Mouse (Mus musculus) liver, embryonic 15.5 days (tissue): ENCODE data around the gene Pfdn4. TPM values are rescaled to one million over a fixed set of nuclear protein-coding genes. Genes with fewer than 3 reads are reported as not detected.
"Not testable (repeated sequence)": the region's sequence is repeated elsewhere in the genome, so short reads cannot be mapped to it uniquely, and the experiment has no call there.

Source experiments
- ATAC-seq: fragments of 200-750 bp; cut with Nextera tagmentation; 2 replicates; pipeline ENCODE4 v1.8.0; 2017; ENCODE audit warnings: moderate number of reproducible peaks, mild to moderate bottlenecking, moderate library complexity; ENCODE audit not compliant: insufficient read depth
- H3K27ac ChIP-seq: fragments of 300-500 bp; sonication (generic); replicated peaks from 2 replicates; pipeline ENCODE4 v1.5.1; 2015; ENCODE audit warnings: mild to moderate bottlenecking, inconsistent platforms
- H3K27me3 ChIP-seq: fragments of 300-500 bp; sonication (generic); 2 replicates; pipeline ENCODE4 v1.6.1; 2015; ENCODE audit warnings: mild to moderate bottlenecking, inconsistent platforms
- H3K36me3 ChIP-seq: fragments of 300-500 bp; sonication (generic); replicated peaks from 2 replicates; pipeline ENCODE4 v1.6.1; 2015; ENCODE audit warnings: moderate library complexity, mild to moderate bottlenecking, inconsistent platforms
- H3K4me1 ChIP-seq: fragments of 300-500 bp; sonication (generic); replicated peaks from 2 replicates; pipeline ENCODE4 v1.6.1; 2015; ENCODE audit warnings: inconsistent platforms
- H3K4me2 ChIP-seq: fragments of 300-500 bp; sonication (generic); 2 replicates; pipeline ENCODE4 v1.6.1; 2015; ENCODE audit warnings: moderate library complexity, mild to moderate bottlenecking, inconsistent platforms
- H3K4me3 ChIP-seq: fragments of 300-500 bp; sonication (generic); replicated peaks from 2 replicates; pipeline ENCODE4 v1.5.1; 2015; ENCODE audit warnings: mild to moderate bottlenecking, inconsistent platforms
- H3K9ac ChIP-seq: fragments of 300-500 bp; sonication (generic); 2 replicates; pipeline ENCODE4 v1.6.1; 2015; ENCODE audit warnings: moderate library complexity, mild to moderate bottlenecking, inconsistent platforms
- H3K9me3 ChIP-seq: fragments of 300-500 bp; sonication (generic); replicated peaks from 2 replicates; pipeline ENCODE4 v1.6.1; 2016; ENCODE audit warnings: inconsistent platforms
- WGBS: fragments of 180-500 bp; shearing (Covaris S2); methylation state at CpG from one replicate; pipeline ENCODE4 v1.1.7; 2015; ENCODE audit warnings: mixed read lengths; ENCODE audit not compliant: insufficient replicate concordance; 5-methylcytosine and 5-hydroxymethylcytosine counted together
- polyA plus RNA-seq: library from polyadenylated mRNA; unstranded; fragments of >200 nt; fragmentation: Nextera tagmentation; extraction: Ambion mirVana; gene quantifications from 2 replicates; pipeline ENCODE4 v1.2.1, GENCODE M21; 2015

The Pfdn4 gene
- polyA plus RNA-seq = 21.9 and 29.2 TPM in 2 replicates

- H3K36me3 ChIP-seq = no peaks in the 10 kb centered on the region
- peaks cover 65% of the 10 kb centered on the region for H3K27me3 ChIP-seq
- no peak within 1 kb of the TSS for H3K9ac ChIP-seq
- H3K4me3 ChIP-seq = no peak within 1 kb of the TSS
- H3K9me3 ChIP-seq = no peaks in the 10 kb centered on the region
- H3K27ac ChIP-seq = no peak within 1 kb of the TSS
- H3K4me2 ChIP-seq = peak within 1 kb of the TSS; percentile 13; the same call in 1 of the 2 replicates
- under 1% methylated on average over 46 of the region's 46 CpGs for WGBS
- no peak for ATAC-seq
- peaks cover 6% of the 10 kb centered on the region; the same call in 1 of the 2 replicates for H3K4me1 ChIP-seq
These were observed at the start of gene Pfdn4 for GRCm38 (mm10) chr2:170496154-170496930. TSS of gene Pfdn4 (plus strand) at chr2:170496428.

GRCm38 (mm10) chr2:170446843-170447383 lies 49.3 kb upstream of the Pfdn4 start:
- no peak overlapping the region for H3K9ac ChIP-seq
- H3K27me3 ChIP-seq = no peaks in the 10 kb centered on the region; the same call in 1 of the 2 replicates
- H3K4me3 ChIP-seq = no peak overlapping the region
- ATAC-seq = no peak
- no peaks in the 10 kb centered on the region for H3K36me3 ChIP-seq
- H3K27ac ChIP-seq = no peak overlapping the region
- WGBS = 54% methylated on average over 5 of the region's 5 CpGs
- 0 out of 2 replicates have a peak, but pooled peaks cover 5% of the 10 kb centered on the region for H3K4me1 ChIP-seq
- no peak overlapping the region for H3K4me2 ChIP-seq
- H3K9me3 ChIP-seq = no peaks in the 10 kb centered on the region

DNA sequence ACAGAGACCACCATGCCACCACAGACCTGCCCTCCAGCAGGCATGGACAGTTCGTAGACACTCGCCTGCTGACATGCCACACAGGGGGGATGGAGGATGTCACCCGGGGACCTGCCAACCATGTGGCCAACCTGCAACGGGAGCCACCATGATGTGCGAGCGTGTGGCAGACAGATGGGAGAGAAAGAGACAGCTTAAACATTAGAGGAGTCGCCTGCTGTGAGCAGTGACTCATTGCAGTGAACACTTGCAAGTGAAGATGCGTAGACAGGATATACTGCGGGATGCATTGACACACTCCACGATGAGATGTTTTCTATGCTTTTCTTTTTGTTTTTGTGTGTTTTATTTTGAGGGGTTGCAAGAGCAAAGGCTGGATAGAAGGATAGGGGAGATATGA lies 48.6 kb upstream of the Pfdn4 start:
- Histone ChIP-seq H3K4me3 (no peak overlapping the region), H3K9ac (no peak overlapping the region), H3K36me3 (no peaks in the 10 kb centered on the region), H3K27ac (no peak overlapping the region), H3K4me1 (0 out of 2 replicates have a peak, but pooled peaks cover 5% of the 10 kb centered on the region), H3K9me3 (no peaks in the 10 kb centered on the region), H3K27me3 (no peaks in the 10 kb centered on the region; the same call in 1 of the 2 replicates), H3K4me2 (no peak overlapping the region)
- WGBS = 62% methylated on average over 10 of the region's 10 CpGs
- ATAC-seq = no peak

DNA sequence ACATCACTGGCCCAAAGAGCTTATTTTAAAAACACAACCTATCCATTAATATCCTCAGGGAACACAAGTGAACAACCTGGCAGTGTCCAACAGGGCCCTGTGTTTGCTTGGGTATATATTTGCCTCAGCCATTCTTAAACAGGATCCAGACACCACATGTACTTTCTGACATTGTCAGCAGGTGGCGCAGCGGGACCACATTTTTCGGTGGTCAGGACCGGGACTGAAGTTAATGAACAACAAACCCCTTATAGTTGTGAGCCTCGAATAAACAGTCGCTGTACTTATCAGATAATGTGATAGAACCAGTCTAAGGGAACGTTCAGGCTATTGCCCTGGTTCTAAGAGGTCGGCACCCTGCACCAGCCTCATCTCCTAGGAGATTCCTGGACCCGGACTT lies 45.3 kb upstream of the Pfdn4 start:
- Histone ChIP-seq H3K9ac (no peak overlapping the region), H3K4me1 (0 out of 2 replicates have a peak, but pooled peaks cover 5% of the 10 kb centered on the region), H3K36me3 (no peaks in the 10 kb centered on the region), H3K4me2 (peak overlapping the region; percentile 33), H3K27ac (no peak overlapping the region), H3K4me3 (no peak overlapping the region), H3K27me3 (no peaks in the 10 kb centered on the region; the same call in 1 of the 2 replicates), H3K9me3 (no peaks in the 10 kb centered on the region)
- peak; percentile 44 for ATAC-seq
- 9% methylated on average over 9 of the region's 9 CpGs for WGBS

DNA sequence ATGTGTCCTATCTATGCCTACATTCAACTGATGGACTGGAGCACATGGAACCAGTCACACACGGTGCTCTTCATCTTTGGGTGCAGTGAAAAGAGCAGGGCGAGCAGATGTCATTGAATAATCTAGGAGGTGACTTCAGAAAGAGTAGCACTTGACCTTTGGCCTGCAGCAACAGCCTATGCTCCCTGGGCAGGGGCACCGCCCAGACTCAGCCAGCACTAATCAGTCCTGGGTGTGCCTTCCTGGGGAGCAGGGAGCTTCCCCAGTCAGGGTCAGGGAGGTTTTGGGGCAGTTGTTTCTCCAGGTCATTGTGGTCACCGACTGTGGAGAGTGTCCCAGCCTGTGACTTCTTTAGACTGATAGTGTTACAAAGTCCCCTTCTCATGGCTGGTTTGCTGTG lies 42.4 kb upstream of the Pfdn4 start:
- not testable (repeated sequence) for H3K27ac ChIP-seq, H3K9me3 ChIP-seq, H3K4me1 ChIP-seq, H3K27me3 ChIP-seq, H3K4me2 ChIP-seq, H3K4me3 ChIP-seq, ATAC-seq, H3K9ac ChIP-seq, H3K36me3 ChIP-seq
- WGBS = 45% methylated on average over 4 of the region's 4 CpGs

GRCm38 (mm10) chr2:170459183-170459582 lies 37.0 kb upstream of the Pfdn4 start:
- H3K4me1 ChIP-seq = no peaks in the 10 kb centered on the region
- H3K36me3 ChIP-seq = no peaks in the 10 kb centered on the region
- no peak overlapping the region for H3K4me3 ChIP-seq
- no peak overlapping the region for H3K9ac ChIP-seq
- 50% methylated on average over 10 of the region's 10 CpGs for WGBS
- 0 out of 2 replicates have a peak overlapping the region, but pooled peaks have one; percentile 45 for H3K27ac ChIP-seq
- ATAC-seq = 0 out of 2 replicates have a peak, but pooled peaks have one; percentile 20
- no peak overlapping the region for H3K4me2 ChIP-seq
- H3K9me3 ChIP-seq = no peaks in the 10 kb centered on the region
- no peaks in the 10 kb centered on the region for H3K27me3 ChIP-seq

DNA sequence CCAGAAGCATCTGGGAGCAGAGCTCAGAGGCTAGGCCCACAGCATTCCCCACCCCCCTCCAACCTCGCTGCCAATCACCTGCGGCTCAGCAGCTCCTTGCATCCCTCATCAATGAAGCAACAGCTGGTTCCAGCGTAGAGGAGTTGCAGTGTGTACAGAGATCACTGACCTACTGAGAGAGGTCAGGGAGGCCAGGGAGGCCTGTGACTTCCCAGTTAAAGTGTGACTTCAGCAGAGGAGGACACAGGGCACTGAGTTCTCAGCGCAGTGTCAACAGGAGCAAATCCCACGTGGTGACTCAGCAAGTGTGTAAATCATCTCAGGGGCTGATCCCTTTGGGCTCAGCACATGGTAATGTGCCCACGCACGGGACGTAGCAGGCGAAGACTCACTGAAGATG lies 36.4 kb upstream of the Pfdn4 start:
- Histone ChIP-seq H3K9ac (no peak overlapping the region), H3K4me1 (no peaks in the 10 kb centered on the region), H3K4me2 (no peak overlapping the region), H3K27ac (0 out of 2 replicates have a peak overlapping the region, but pooled peaks have one; percentile 45), H3K36me3 (no peaks in the 10 kb centered on the region), H3K4me3 (no peak overlapping the region), H3K9me3 (no peaks in the 10 kb centered on the region), H3K27me3 (no peaks in the 10 kb centered on the region)
- peak; percentile 85 for ATAC-seq
- 37% methylated on average over 9 of the region's 9 CpGs for WGBS

DNA sequence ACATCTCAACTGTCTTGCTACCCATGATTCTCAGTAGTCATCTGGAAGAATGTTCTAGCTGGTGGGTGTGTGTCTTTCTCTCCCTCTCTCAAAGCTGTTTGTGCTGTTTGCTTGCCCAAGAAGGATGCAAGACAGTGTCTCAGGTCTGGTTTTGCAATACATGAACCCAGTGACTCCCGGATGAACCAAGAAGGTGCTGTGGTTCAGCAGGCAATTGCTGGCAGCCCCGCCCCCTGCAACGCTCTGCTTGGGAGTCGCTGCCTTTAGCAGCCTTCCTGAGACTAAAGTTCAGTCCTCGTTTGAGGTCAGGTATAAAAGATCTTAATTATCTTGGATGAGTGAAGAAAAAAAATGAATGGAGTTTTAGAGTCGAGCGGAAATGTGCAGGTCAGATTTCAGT lies 34.6 kb upstream of the Pfdn4 start:
- 47% methylated on average over 7 of the region's 7 CpGs for WGBS
- no peak overlapping the region for H3K4me3 ChIP-seq
- H3K27me3 ChIP-seq = no peaks in the 10 kb centered on the region
- H3K4me2 ChIP-seq = no peak overlapping the region
- H3K4me1 ChIP-seq = no peaks in the 10 kb centered on the region
- H3K27ac ChIP-seq = no peak overlapping the region
- no peak overlapping the region for H3K9ac ChIP-seq
- no peak for ATAC-seq
- no peaks in the 10 kb centered on the region for H3K9me3 ChIP-seq
- H3K36me3 ChIP-seq = no peaks in the 10 kb centered on the region

GRCm38 (mm10) chr2:170464817-170465216 lies 31.4 kb upstream of the Pfdn4 start:
- no peak overlapping the region for H3K27ac ChIP-seq
- 52% methylated on average over 4 of the region's 4 CpGs for whole genome bisulfite sequencing
- H3K9me3 ChIP-seq = no peaks in the 10 kb centered on the region
- ATAC-seq = no peak
- no peak overlapping the region for H3K4me3 ChIP-seq
- no peak overlapping the region for H3K9ac ChIP-seq
- H3K27me3 ChIP-seq = no peaks in the 10 kb centered on the region
- no peaks in the 10 kb centered on the region for H3K36me3 ChIP-seq
- 0 out of 2 replicates have a peak, but pooled peaks cover 3% of the 10 kb centered on the region for H3K4me1 ChIP-seq
- no peak overlapping the region for H3K4me2 ChIP-seq

- no peak for ATAC-seq
- H3K36me3 ChIP-seq = no peaks in the 10 kb centered on the region
- H3K9me3 ChIP-seq = no peaks in the 10 kb centered on the region
- 0 out of 2 replicates have a peak, but pooled peaks cover 3% of the 10 kb centered on the region for H3K4me1 ChIP-seq
- H3K9ac ChIP-seq = no peak overlapping the region
- H3K27me3 ChIP-seq = no peaks in the 10 kb centered on the region; the same call in 1 of the 2 replicates
- no peak overlapping the region for H3K4me2 ChIP-seq
- H3K27ac ChIP-seq = no peak overlapping the region
- no peak overlapping the region for H3K4me3 ChIP-seq
These were observed 28.2 kb upstream of the Pfdn4 start for GRCm38 (mm10) chr2:170468009-170468408.

DNA sequence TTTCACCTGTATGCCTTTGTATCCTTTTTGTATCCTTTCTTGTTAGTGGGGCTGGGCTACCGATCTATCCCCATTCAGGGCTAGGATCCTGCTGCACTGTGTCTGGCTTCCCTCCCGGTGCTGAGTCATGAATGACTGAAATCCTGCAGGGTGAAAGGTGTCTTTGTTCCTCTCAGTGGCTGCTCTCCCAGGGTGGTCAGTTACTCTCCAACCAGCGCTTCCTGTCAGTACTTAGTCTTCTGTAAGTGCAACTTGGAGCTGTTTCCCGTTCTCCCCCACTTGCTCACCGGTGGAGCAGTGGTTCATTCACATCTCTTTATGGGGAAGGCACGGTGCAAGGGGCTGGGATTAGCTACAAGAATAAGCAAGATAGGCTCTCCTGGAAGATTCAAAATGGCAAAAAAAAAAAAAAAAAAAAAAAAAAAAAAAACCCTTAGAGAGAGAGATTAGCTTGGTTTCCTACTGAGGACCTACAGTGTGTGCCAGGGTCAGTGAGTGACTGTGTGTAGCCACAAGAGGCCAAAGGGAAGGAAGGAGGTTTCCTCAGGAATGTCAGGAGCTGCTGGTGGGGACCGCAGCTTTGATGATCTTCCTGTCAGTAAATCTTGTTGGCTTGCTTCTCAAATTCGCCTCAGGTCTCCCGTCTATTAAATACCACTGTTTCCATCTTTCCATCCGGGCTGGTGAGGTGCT lies 26.5 kb upstream of the Pfdn4 start:
- no peaks in the 10 kb centered on the region for H3K9me3 ChIP-seq
- no peak overlapping the region for H3K27ac ChIP-seq
- H3K36me3 ChIP-seq = no peaks in the 10 kb centered on the region
- H3K9ac ChIP-seq = no peak overlapping the region
- 1% methylated on average over 10 of the region's 10 CpGs for WGBS
- no peak for ATAC-seq
- no peaks in the 10 kb centered on the region; the same call in 1 of the 2 replicates for H3K27me3 ChIP-seq
- H3K4me3 ChIP-seq = no peak overlapping the region
- H3K4me2 ChIP-seq = no peak overlapping the region
- H3K4me1 ChIP-seq = 0 out of 2 replicates have a peak, but pooled peaks cover 3% of the 10 kb centered on the region
